Comparison of ENCODE assay signal across 8 mouse cellular contexts in genomic region chr4:46304757-46305384, GRCm38 (mm10). TPM values are rescaled to one million over a fixed set of nuclear protein-coding genes. Genes with fewer than 3 reads are reported as not detected.
DNase-seq lines count a peak whose midpoint lies in the region; ATAC-seq and TF ChIP-seq lines count a peak whose summit lies in the region.

No protein-coding gene starts in this region.

- H3K9me3 ChIP-seq in erythroblast, embryonic 14.5 days (ENCODE audit: control insufficient read depth, low read length) = no peaks in the 10 kb centered on the region
- H3K9me3 ChIP-seq in heart, embryonic 12.5 days (replicated peaks) = no peaks in the 10 kb centered on the region
- H3K9me3 ChIP-seq in liver, embryonic 11.5 days (ENCODE audit: control insufficient read depth, low read length) = no peaks in the 10 kb centered on the region

- H3ac ChIP-seq in C2C12 (ENCODE audit: control insufficient read depth, insufficient read length, low read depth) (peak overlapping the region; percentile 75), myocyte (ENCODE audit: control insufficient read depth, insufficient read length) (peak overlapping the region; percentile 43)

- peak; percentile 45 for DNase-seq in brain, embryonic 18.5 days (ENCODE audit: low read depth, low spot score)
- DNase-seq in kidney, postnatal 10 days = peak; percentile 92
- DNase-seq in liver, embryonic 11.5 days (ENCODE audit: low spot score) = peak; percentile 80
- DNase-seq in spleen, postnatal 4 days (ENCODE audit: low spot score in 2 of 2) = peak; percentile 78 to 91

- TF ChIP-seq POLR2A in myocyte (IDR thresholded peaks at IDR 0.05; ENCODE audit: insufficient read length, low read depth) = peak; percentile 81

- peak; percentile 84 for ATAC-seq in heart, embryonic 12.5 days (ENCODE audit: insufficient number of reproducible peaks, low FRiP score)
- peak; percentile 83 for ATAC-seq in liver, embryonic 11.5 days (replicated peaks; ENCODE audit: low FRiP score)

- under 1% methylated on average over 64 of the region's 78 CpGs for WGBS in heart, embryonic 12.5 days
- WGBS in liver, embryonic 11.5 days = under 1% methylated on average over 75 of the region's 78 CpGs

- peak overlapping the region; percentile 97 for H3K4me2 ChIP-seq in heart, embryonic 12.5 days
- peak overlapping the region; percentile 76 for H3K4me2 ChIP-seq in liver, embryonic 11.5 days
- peak overlapping the region; percentile 100 for H3K4me2 ChIP-seq in myocyte (ENCODE audit: low read depth)

- H3K79me2 ChIP-seq in C2C12 (ENCODE audit: control insufficient read depth, insufficient read depth) (no peaks in the 10 kb centered on the region), myocyte (ENCODE audit: control insufficient read depth, insufficient read depth) (no peaks in the 10 kb centered on the region)

- H3K36me3 ChIP-seq in C2C12 (ENCODE audit: control insufficient read depth, insufficient read depth) = no peaks in the 10 kb centered on the region
- H3K36me3 ChIP-seq in erythroblast, embryonic 14.5 days (ENCODE audit: control insufficient read depth) = no peaks in the 10 kb centered on the region
- no peaks in the 10 kb centered on the region for H3K36me3 ChIP-seq in heart, embryonic 12.5 days
- no peaks in the 10 kb centered on the region for H3K36me3 ChIP-seq in liver, embryonic 11.5 days (ENCODE audit: control insufficient read depth, insufficient read depth, low read length)
- no peaks in the 10 kb centered on the region for H3K36me3 ChIP-seq in myocyte (ENCODE audit: control insufficient read depth, insufficient read depth)

- H3K4me3 ChIP-seq in C2C12 (ENCODE audit: insufficient read depth, poor library complexity, severe bottlenecking) (peak overlapping the region; percentile 40), myocyte (peak overlapping the region; percentile 24)
- H3K4me3 ChIP-seq in erythroblast, embryonic 14.5 days (replicated peaks) = peak overlapping the region; percentile 68
- H3K4me3 ChIP-seq in heart, embryonic 12.5 days = peak overlapping the region; percentile 88
- peak overlapping the region; percentile 75 for H3K4me3 ChIP-seq in liver, embryonic 11.5 days (ENCODE audit: low read depth, low read length)

- peaks cover 14% of the 10 kb centered on the region for H3K4me1 ChIP-seq in erythroblast, embryonic 14.5 days (ENCODE audit: control insufficient read depth)
- H3K4me1 ChIP-seq in heart, embryonic 12.5 days (replicated peaks) = peaks cover 12% of the 10 kb centered on the region
- no peaks in the 10 kb centered on the region for H3K4me1 ChIP-seq in liver, embryonic 11.5 days (replicated peaks; ENCODE audit: control insufficient read depth, insufficient read depth, low read length)

- no peaks in the 10 kb centered on the region for H3K79me3 ChIP-seq in C2C12 (ENCODE audit: low read depth)

- H3K27ac ChIP-seq in heart, embryonic 12.5 days (ENCODE audit: poor library complexity, severe bottlenecking) = peak overlapping the region; percentile 45; the same call in 1 of the 2 replicates
- H3K27ac ChIP-seq in liver, embryonic 11.5 days (ENCODE audit: low read depth, low read length) = no peak overlapping the region

- peak overlapping the region; percentile 89 for H3K9ac ChIP-seq in heart, embryonic 12.5 days
- peak overlapping the region; percentile 67 for H3K9ac ChIP-seq in liver, embryonic 11.5 days (ENCODE audit: low read depth, low read length)

- H3K27me3 ChIP-seq in C2C12 (ENCODE audit: control insufficient read depth, insufficient read depth, insufficient read length) (no peaks in the 10 kb centered on the region), myocyte (ENCODE audit: control insufficient read depth, insufficient read depth, insufficient read length) (no peaks in the 10 kb centered on the region)
- H3K27me3 ChIP-seq in erythroblast, embryonic 14.5 days (ENCODE audit: control insufficient read depth) = peaks cover 62% of the 10 kb centered on the region
- peaks cover 40% of the 10 kb centered on the region for H3K27me3 ChIP-seq in heart, embryonic 12.5 days (replicated peaks)
- peaks cover 41% of the 10 kb centered on the region for H3K27me3 ChIP-seq in liver, embryonic 11.5 days (replicated peaks; ENCODE audit: control insufficient read depth, insufficient read depth, low read length)

- no peak for TF ChIP-seq CTCF in C2C12 (IDR thresholded peaks at IDR 0.05; ENCODE audit: control insufficient read depth, insufficient read depth, insufficient read length)

TF ChIP-seq in C2C12, 6 proteins besides CTCF, POLR2A, EP300 and RAD21:
- TF ChIP-seq CEBPB (IDR thresholded peaks at IDR 0.05; ENCODE audit: low read depth) (peak; percentile 54), MAX (IDR thresholded peaks at IDR 0.05) (no peak), FOSL1 (IDR thresholded peaks at IDR 0.05; ENCODE audit: insufficient read depth, low read length, poor library complexity, severe bottlenecking) (no peak)

TF ChIP-seq in myocyte, 11 proteins besides CTCF, POLR2A, EP300 and RAD21:
- TF ChIP-seq CEBPB (IDR thresholded peaks at IDR 0.05; ENCODE audit: insufficient read depth, poor library complexity, severe bottlenecking) (0 out of 2 replicates have a peak, but pooled peaks have one; percentile 14), USF1 (IDR thresholded peaks at IDR 0.05; ENCODE audit: low read depth) (no peak), POLR2AphosphoS2 (IDR thresholded peaks at IDR 0.05; ENCODE audit: insufficient read length, low read depth) (peak; percentile 74)

RNA-seq across cellular contexts. Expression of gene Foxe1, which starts 38.5 kb away (rescaled TPM):
- polyA plus RNA-seq in C2C12 (2012; fragmentation: generic; extraction: Trizol) (not detected), myocyte (2012; fragmentation: generic; extraction: Trizol) (not detected)
- not detected in 2 replicates for polyA plus RNA-seq in erythroblast, embryonic 14.5 days (2012)
- not detected in 2 replicates for polyA plus RNA-seq in heart, embryonic 12.5 days (2016; fragmentation: Nextera tagmentation; extraction: Ambion mirVana)
- not detected in 2 replicates for polyA plus RNA-seq in liver, embryonic 11.5 days (2014; fragmentation: Nextera tagmentation; extraction: Ambion mirVana)

Comparison
In these comparisons a context has a peak if more than half of its experiments do, and no peak if none do; other contexts are left out.
1. H3K4me3 ChIP-seq: peak in every context shown above with its lines; median percentile 88 in heart, embryonic 12.5 days; 75 in liver, embryonic 11.5 days; 68 in erythroblast, embryonic 14.5 days; 40 in C2C12; 24 in myocyte.